Mouse (Mus musculus) limb, embryonic 13.5 days (tissue): ENCODE data around the gene Ifitm5. TPM values are rescaled to one million over a fixed set of nuclear protein-coding genes. Genes with fewer than 3 reads are reported as not detected.
"Not testable (repeated sequence)": the region's sequence is repeated elsewhere in the genome, so short reads cannot be mapped to it uniquely, and the experiment has no call there.

Source experiments
- ATAC-seq: fragments of 200-750 bp; cut with Nextera tagmentation; 2 replicates; pipeline ENCODE4 v1.8.0; 2017; ENCODE audit warnings: low read depth, moderate number of reproducible peaks, moderate TSS enrichment; ENCODE audit not compliant: low FRiP score
- H3K27ac ChIP-seq: fragments of 300-500 bp; sonication (generic); 2 replicates; pipeline ENCODE4 v1.5.1; 2015; ENCODE audit warnings: inconsistent platforms, mild to moderate bottlenecking, moderate library complexity
- H3K27me3 ChIP-seq: fragments of 300-500 bp; sonication (generic); 2 replicates; pipeline ENCODE4 v1.6.1; 2015; ENCODE audit warnings: mild to moderate bottlenecking, inconsistent platforms
- H3K36me3 ChIP-seq: fragments of 300-500 bp; sonication (generic); 2 replicates; pipeline ENCODE4 v1.6.1; 2015; ENCODE audit warnings: inconsistent platforms, mild to moderate bottlenecking, moderate library complexity
- H3K4me1 ChIP-seq: fragments of 300-500 bp; sonication (generic); 2 replicates; pipeline ENCODE4 v1.6.1; 2015; ENCODE audit warnings: inconsistent platforms
- H3K4me2 ChIP-seq: fragments of 300-500 bp; sonication (generic); replicated peaks from 2 replicates; pipeline ENCODE4 v1.6.1; 2015; ENCODE audit warnings: inconsistent platforms, mild to moderate bottlenecking, moderate library complexity
- H3K4me3 ChIP-seq: fragments of 300-500 bp; sonication (generic); 2 replicates; pipeline ENCODE4 v1.5.1; 2015; ENCODE audit warnings: moderate library complexity, mild to moderate bottlenecking, inconsistent platforms
- H3K9ac ChIP-seq: fragments of 300-500 bp; sonication (generic); 2 replicates; pipeline ENCODE4 v1.6.1; 2015; ENCODE audit warnings: mild to moderate bottlenecking, inconsistent platforms
- H3K9me3 ChIP-seq: fragments of 300-500 bp; sonication (generic); 2 replicates; pipeline ENCODE4 v1.6.1; 2016; ENCODE audit warnings: inconsistent platforms
- WGBS: fragments of 180-500 bp; shearing (Covaris S2); methylation state at CpG from one replicate; pipeline ENCODE4 v1.1.7; 2015; 5-methylcytosine and 5-hydroxymethylcytosine counted together
- polyA plus RNA-seq: library from polyadenylated mRNA; unstranded; fragments of >200 nt; fragmentation: Nextera tagmentation; extraction: Ambion mirVana; gene quantifications from 2 replicates; pipeline ENCODE4 v1.2.1, GENCODE M21; 2015

The Ifitm5 gene
- polyA plus RNA-seq, 1 experiment from 2014 or later = 15.2 TPM

- ATAC-seq = no peak
- H3K27me3 ChIP-seq = no peaks in the 10 kb centered on the region
- no peak overlapping the region for H3K9ac ChIP-seq
- H3K27ac ChIP-seq = no peak overlapping the region
- H3K4me2 ChIP-seq = no peak overlapping the region
- no peak overlapping the region for H3K4me3 ChIP-seq
- H3K9me3 ChIP-seq = no peaks in the 10 kb centered on the region
- peaks cover 31% of the 10 kb centered on the region for H3K4me1 ChIP-seq
- H3K36me3 ChIP-seq = no peaks in the 10 kb centered on the region
- WGBS = 28% methylated on average over 3 of the region's 3 CpGs
Measured at GRCm38 (mm10) chr7:140975465-140975864, 25.4 kb upstream of the Ifitm5 start.

- Histone ChIP-seq H3K36me3 (no peaks in the 10 kb centered on the region), H3K27me3 (no peaks in the 10 kb centered on the region), H3K4me1 (peaks cover 31% of the 10 kb centered on the region), H3K9ac (no peak overlapping the region), H3K4me2 (0 out of 2 replicates have a peak overlapping the region, but pooled peaks have one; percentile 11), H3K27ac (no peak overlapping the region), H3K9me3 (no peaks in the 10 kb centered on the region), H3K4me3 (no peak overlapping the region)
- 25% methylated on average over 9 of the region's 9 CpGs for WGBS
- no peak for ATAC-seq
Measured at GRCm38 (mm10) chr7:140974940-140975339, 24.8 kb upstream of the Ifitm5 start.

- no peak; the same call in 1 of the 2 replicates for ATAC-seq
- H3K27ac ChIP-seq = peak overlapping the region; percentile 77
- peaks cover 31% of the 10 kb centered on the region for H3K4me1 ChIP-seq
- no peak overlapping the region for H3K4me3 ChIP-seq
- no peaks in the 10 kb centered on the region for H3K9me3 ChIP-seq
- H3K27me3 ChIP-seq = no peaks in the 10 kb centered on the region
- H3K4me2 ChIP-seq = peak overlapping the region; percentile 19; the same call in 1 of the 2 replicates
- WGBS = 18% methylated on average over 14 of the region's 14 CpGs
- H3K9ac ChIP-seq = peak overlapping the region; percentile 13; the same call in 1 of the 2 replicates
- no peaks in the 10 kb centered on the region for H3K36me3 ChIP-seq
Measured at GRCm38 (mm10) chr7:140973396-140974165, 23.5 kb upstream of the Ifitm5 start.

GRCm38 (mm10) chr7:140971479-140972171 is 21.5 kb upstream of the Ifitm5 start:
- WGBS = 54% methylated on average over 8 of the region's 8 CpGs

GRCm38 (mm10) chr7:140970931-140971330 is 20.8 kb upstream of the Ifitm5 start:
- 40% methylated on average over 7 of the region's 7 CpGs for WGBS
- Histone ChIP-seq H3K4me3 (no peak overlapping the region), H3K4me2 (no peak overlapping the region), H3K4me1 (peaks cover 46% of the 10 kb centered on the region), H3K27me3 (no peaks in the 10 kb centered on the region), H3K36me3 (no peaks in the 10 kb centered on the region), H3K9ac (no peak overlapping the region), H3K9me3 (no peaks in the 10 kb centered on the region), H3K27ac (peak overlapping the region; percentile 65; the same call in 1 of the 2 replicates)
- ATAC-seq = no peak

More at GRCm38 (mm10) chr7:140971479-140972171, 21.5 kb upstream of the Ifitm5 start:
- no peaks in the 10 kb centered on the region for H3K9me3 ChIP-seq
- no peaks in the 10 kb centered on the region for H3K36me3 ChIP-seq
- H3K27me3 ChIP-seq = no peaks in the 10 kb centered on the region
- peak; percentile 52; the same call in 1 of the 2 replicates for ATAC-seq
- H3K27ac ChIP-seq = peak overlapping the region; percentile 65
- H3K9ac ChIP-seq = no peak overlapping the region
- no peak overlapping the region for H3K4me3 ChIP-seq
- H3K4me2 ChIP-seq = no peak overlapping the region
- H3K4me1 ChIP-seq = peaks cover 46% of the 10 kb centered on the region

- peak overlapping the region; percentile 42 for H3K4me2 ChIP-seq
- not testable (repeated sequence) for ATAC-seq
Measured at GRCm38 (mm10) chr7:140968710-140969109, 18.6 kb upstream of the Ifitm5 start.

GRCm38 (mm10) chr7:140967862-140968591 is 17.9 kb upstream of the Ifitm5 start:
- Histone ChIP-seq H3K4me2 (peak overlapping the region; percentile 42), H3K27ac (peak overlapping the region; percentile 55), H3K36me3 (no peaks in the 10 kb centered on the region), H3K27me3 (no peaks in the 10 kb centered on the region), H3K4me3 (peak overlapping the region; percentile 1; the same call in 1 of the 2 replicates), H3K4me1 (peaks cover 25% of the 10 kb centered on the region), H3K9ac (no peak overlapping the region), H3K9me3 (no peaks in the 10 kb centered on the region)
- 4% methylated on average over 14 of the region's 14 CpGs for WGBS
- peak; percentile 14; the same call in 1 of the 2 replicates for ATAC-seq

More at GRCm38 (mm10) chr7:140968710-140969109, 18.6 kb upstream of the Ifitm5 start:
- not testable (repeated sequence) for H3K4me3 ChIP-seq, H3K9ac ChIP-seq, H3K27me3 ChIP-seq, H3K9me3 ChIP-seq, H3K36me3 ChIP-seq, H3K27ac ChIP-seq
- 29% methylated on average over 3 of the region's 3 CpGs for WGBS
- H3K4me1 ChIP-seq = peaks cover 32% of the 10 kb centered on the region

- peaks cover 24% of the 10 kb centered on the region for H3K4me1 ChIP-seq
- H3K9ac ChIP-seq = no peak within 1 kb of the TSS
- H3K27me3 ChIP-seq = no peaks in the 10 kb centered on the region
- 78% methylated on average over 4 of the region's 4 CpGs for WGBS
- no peak for ATAC-seq
- H3K9me3 ChIP-seq = no peaks in the 10 kb centered on the region
- H3K4me3 ChIP-seq = peak within 1 kb of the TSS; percentile 1; the same call in 1 of the 2 replicates
- H3K36me3 ChIP-seq = no peaks in the 10 kb centered on the region
- peak within 1 kb of the TSS; percentile 55 for H3K27ac ChIP-seq
- peak within 1 kb of the TSS; percentile 42 for H3K4me2 ChIP-seq
Measured at GRCm38 (mm10) chr7:140966921-140967320, 16.8 kb upstream of the Ifitm5 start, which contains the start of gene Ifitm1. Gene Ifitm1 (plus strand): TSS chr7:140967221.

- Histone ChIP-seq H3K4me3 (no peak overlapping the region), H3K4me2 (no peak overlapping the region), H3K27ac (no peak overlapping the region), H3K36me3 (no peaks in the 10 kb centered on the region), H3K9ac (no peak overlapping the region), H3K4me1 (peaks cover 16% of the 10 kb centered on the region), H3K27me3 (no peaks in the 10 kb centered on the region), H3K9me3 (no peaks in the 10 kb centered on the region)
- WGBS = 63% methylated on average over 2 of the region's 2 CpGs
- no peak for ATAC-seq
Measured at GRCm38 (mm10) chr7:140962733-140963132, 12.6 kb upstream of the Ifitm5 start.

- Histone ChIP-seq H3K4me3 (no peak overlapping the region), H3K9ac (no peak overlapping the region), H3K4me2 (no peak overlapping the region), H3K4me1 (peaks cover 18% of the 10 kb centered on the region), H3K9me3 (no peaks in the 10 kb centered on the region), H3K27ac (no peak overlapping the region), H3K36me3 (no peaks in the 10 kb centered on the region), H3K27me3 (no peaks in the 10 kb centered on the region)
- WGBS = 81% methylated on average over 2 of the region's 2 CpGs
- ATAC-seq = no peak
Measured at GRCm38 (mm10) chr7:140961416-140961815, 11.3 kb upstream of the Ifitm5 start.

GRCm38 (mm10) chr7:140960026-140960425 is 9.9 kb upstream of the Ifitm5 start:
- H3K4me3 ChIP-seq = no peak overlapping the region
- ATAC-seq = no peak
- H3K27ac ChIP-seq = no peak overlapping the region
- peaks cover 24% of the 10 kb centered on the region for H3K4me1 ChIP-seq
- H3K4me2 ChIP-seq = no peak overlapping the region
- no peaks in the 10 kb centered on the region for H3K9me3 ChIP-seq
- H3K27me3 ChIP-seq = no peaks in the 10 kb centered on the region
- H3K9ac ChIP-seq = no peak overlapping the region
- 80% methylated on average over 5 of the region's 5 CpGs for WGBS
- H3K36me3 ChIP-seq = no peaks in the 10 kb centered on the region
